Mouse (Mus musculus) forebrain, embryonic 13.5 days (tissue): ENCODE results near the gene Fat4. TPM values are rescaled to one million over a fixed set of nuclear protein-coding genes. Genes with fewer than 3 reads are reported as not detected.

Experiments used
- ATAC-seq: fragments of 200-750 bp; cut with Nextera tagmentation; 2 replicates; pipeline ENCODE4 v1.8.0; 2017
- H3K27ac ChIP-seq: fragments of 300-500 bp; sonication (generic); 2 replicates; pipeline ENCODE4 v1.5.1; 2015; ENCODE audit warnings: inconsistent platforms, mild to moderate bottlenecking, moderate library complexity
- H3K27me3 ChIP-seq: fragments of 300-500 bp; sonication (generic); 2 replicates; pipeline ENCODE4 v1.6.1; 2015; ENCODE audit warnings: mild to moderate bottlenecking, inconsistent platforms
- H3K36me3 ChIP-seq: fragments of 300-500 bp; sonication (generic); 2 replicates; pipeline ENCODE4 v1.6.1; 2015; ENCODE audit warnings: mild to moderate bottlenecking, inconsistent platforms; ENCODE audit not compliant: poor library complexity, severe bottlenecking
- H3K4me1 ChIP-seq: fragments of 300-500 bp; sonication (generic); 2 replicates; pipeline ENCODE4 v1.6.1; 2015; ENCODE audit warnings: inconsistent platforms
- H3K4me2 ChIP-seq: fragments of 300-500 bp; sonication (generic); 2 replicates; pipeline ENCODE4 v1.6.1; 2015; ENCODE audit warnings: inconsistent platforms, mild to moderate bottlenecking, moderate library complexity
- H3K4me3 ChIP-seq: fragments of 300-500 bp; sonication (generic); 2 replicates; pipeline ENCODE4 v1.5.1; 2015; ENCODE audit warnings: mild to moderate bottlenecking, inconsistent platforms
- H3K9ac ChIP-seq: fragments of 300-500 bp; sonication (generic); 2 replicates; pipeline ENCODE4 v1.6.1; 2015; ENCODE audit warnings: mild to moderate bottlenecking, inconsistent platforms
- H3K9me3 ChIP-seq: fragments of 300-500 bp; sonication (generic); replicated peaks from 2 replicates; pipeline ENCODE4 v1.6.1; 2016; ENCODE audit warnings: inconsistent platforms
- WGBS: fragments of 180-500 bp; shearing (Covaris S2); methylation state at CpG from one replicate; pipeline ENCODE4 v1.1.7; 2015; 5-methylcytosine and 5-hydroxymethylcytosine counted together
- polyA plus RNA-seq: library from polyadenylated mRNA; unstranded; fragments of >200 nt; fragmentation: Nextera tagmentation; extraction: Ambion mirVana; gene quantifications from 2 replicates; pipeline ENCODE4 v1.2.1, GENCODE M21; 2015

The Fat4 gene
- polyA plus RNA-seq, 1 experiment from 2014 or later = 9.7 TPM

GRCm38 (mm10) chr3:39010544-39010943 lies 123.8 kb downstream of the Fat4 start:
- no peaks in the 10 kb centered on the region for H3K27me3 ChIP-seq
- ATAC-seq = peak; percentile 82
- H3K4me2 ChIP-seq = no peak overlapping the region

GRCm38 (mm10) chr3:39017633-39018032 lies 130.9 kb downstream of the Fat4 start:
- Histone ChIP-seq H3K4me3 (no peak overlapping the region), H3K36me3 (no peaks in the 10 kb centered on the region), H3K9me3 (no peaks in the 10 kb centered on the region), H3K4me2 (no peak overlapping the region), H3K9ac (no peak overlapping the region), H3K27me3 (no peaks in the 10 kb centered on the region), H3K27ac (no peak overlapping the region), H3K4me1 (no peaks in the 10 kb centered on the region)
- 49% methylated on average over 1 of the region's 1 CpGs for WGBS
- ATAC-seq = no peak

More at GRCm38 (mm10) chr3:39010544-39010943, 123.8 kb downstream of the Fat4 start:
- Histone ChIP-seq H3K36me3 (peaks cover 49% of the 10 kb centered on the region), H3K4me1 (peaks cover 12% of the 10 kb centered on the region), H3K27ac (no peak overlapping the region; the same call in 1 of the 2 replicates), H3K9ac (no peak overlapping the region), H3K9me3 (no peaks in the 10 kb centered on the region), H3K4me3 (no peak overlapping the region)
- 46% methylated on average over 7 of the region's 7 CpGs for WGBS

- no peaks in the 10 kb centered on the region for H3K9me3 ChIP-seq
- H3K27ac ChIP-seq = no peak overlapping the region
- WGBS = 66% methylated on average over 2 of the region's 2 CpGs
- H3K27me3 ChIP-seq = no peaks in the 10 kb centered on the region
- H3K4me1 ChIP-seq = no peaks in the 10 kb centered on the region
- H3K4me2 ChIP-seq = no peak overlapping the region
- ATAC-seq = no peak
- no peak overlapping the region for H3K9ac ChIP-seq
- no peaks in the 10 kb centered on the region for H3K36me3 ChIP-seq
- H3K4me3 ChIP-seq = no peak overlapping the region
These were observed 149.4 kb downstream of the Fat4 start for GRCm38 (mm10) chr3:39036113-39036512.

- Histone ChIP-seq H3K9me3 (no peaks in the 10 kb centered on the region), H3K27me3 (0 out of 2 replicates have a peak, but pooled peaks cover 3% of the 10 kb centered on the region), H3K36me3 (no peaks in the 10 kb centered on the region), H3K9ac (no peak overlapping the region), H3K4me3 (no peak overlapping the region), H3K27ac (no peak overlapping the region), H3K4me2 (no peak overlapping the region), H3K4me1 (peaks cover 33% of the 10 kb centered on the region)
- ATAC-seq = no peak
- WGBS = 37% methylated on average over 4 of the region's 4 CpGs
These were observed 159.7 kb downstream of the Fat4 start for GRCm38 (mm10) chr3:39046425-39046824.

- no peak overlapping the region for H3K9ac ChIP-seq
- H3K4me3 ChIP-seq = no peak overlapping the region
- H3K27ac ChIP-seq = peak overlapping the region; percentile 74
- ATAC-seq = peak; percentile 84
- no peaks in the 10 kb centered on the region for H3K9me3 ChIP-seq
- H3K36me3 ChIP-seq = no peaks in the 10 kb centered on the region
- H3K4me1 ChIP-seq = peaks cover 33% of the 10 kb centered on the region
- H3K4me2 ChIP-seq = peak overlapping the region; percentile 33
- 8% methylated on average over 10 of the region's 10 CpGs for WGBS
- H3K27me3 ChIP-seq = 0 out of 2 replicates have a peak, but pooled peaks cover 3% of the 10 kb centered on the region
These were observed 161.0 kb downstream of the Fat4 start for GRCm38 (mm10) chr3:39047621-39048303.

GRCm38 (mm10) chr3:39048304-39048667 lies 161.5 kb downstream of the Fat4 start:
- no peak overlapping the region for H3K4me3 ChIP-seq
- H3K9ac ChIP-seq = no peak overlapping the region
- H3K27me3 ChIP-seq = 0 out of 2 replicates have a peak, but pooled peaks cover 3% of the 10 kb centered on the region
- H3K9me3 ChIP-seq = no peaks in the 10 kb centered on the region
- H3K27ac ChIP-seq = peak overlapping the region; percentile 74
- peaks cover 36% of the 10 kb centered on the region for H3K4me1 ChIP-seq
- H3K4me2 ChIP-seq = peak overlapping the region; percentile 33
- ATAC-seq = peak; percentile 79
- 7% methylated on average over 5 of the region's 5 CpGs for WGBS
- H3K36me3 ChIP-seq = no peaks in the 10 kb centered on the region

GRCm38 (mm10) chr3:39050130-39050529 lies 163.4 kb downstream of the Fat4 start:
- Histone ChIP-seq H3K27me3 (0 out of 2 replicates have a peak, but pooled peaks cover 1% of the 10 kb centered on the region), H3K9me3 (no peaks in the 10 kb centered on the region), H3K9ac (no peak overlapping the region), H3K4me3 (no peak overlapping the region), H3K27ac (no peak overlapping the region), H3K4me2 (no peak overlapping the region), H3K36me3 (no peaks in the 10 kb centered on the region), H3K4me1 (peaks cover 39% of the 10 kb centered on the region)
- ATAC-seq = no peak
- WGBS = 95% methylated on average over 1 of the region's 1 CpGs

- H3K27ac ChIP-seq = no peak overlapping the region
- no peak overlapping the region for H3K4me2 ChIP-seq
- H3K9me3 ChIP-seq = no peaks in the 10 kb centered on the region
- peaks cover 25% of the 10 kb centered on the region for H3K4me1 ChIP-seq
- no peaks in the 10 kb centered on the region for H3K36me3 ChIP-seq
- ATAC-seq = peak; percentile 61; the same call in 1 of the 2 replicates
- no peak overlapping the region for H3K9ac ChIP-seq
- no peaks in the 10 kb centered on the region for H3K27me3 ChIP-seq
- WGBS = 25% methylated on average over 6 of the region's 6 CpGs
- H3K4me3 ChIP-seq = no peak overlapping the region
These were observed 166.3 kb downstream of the Fat4 start for GRCm38 (mm10) chr3:39053072-39053471.
